Mouse (Mus musculus) neural tube, embryonic 13.5 days (tissue): ENCODE data around the gene Rapgef2. TPM values are rescaled to one million over a fixed set of nuclear protein-coding genes. Genes with fewer than 3 reads are reported as not detected.

Source experiments
- ATAC-seq: fragments of 200-750 bp; cut with Nextera tagmentation; 2 replicates; pipeline ENCODE4 v1.8.0; 2017; ENCODE audit warnings: low read depth, mild to moderate bottlenecking, moderate TSS enrichment, moderate library complexity
- H3K27ac ChIP-seq: fragments of 300-500 bp; sonication (generic); replicated peaks from 2 replicates; pipeline ENCODE4 v1.5.1; 2015; ENCODE audit warnings: moderate library complexity, mild to moderate bottlenecking, inconsistent platforms
- H3K27me3 ChIP-seq: fragments of 300-500 bp; sonication (generic); 2 replicates; pipeline ENCODE4 v1.6.1; 2015; ENCODE audit warnings: mild to moderate bottlenecking, inconsistent platforms
- H3K36me3 ChIP-seq: fragments of 300-500 bp; sonication (generic); 2 replicates; pipeline ENCODE4 v1.6.1; 2015; ENCODE audit warnings: mild to moderate bottlenecking, inconsistent platforms
- H3K4me1 ChIP-seq: fragments of 300-500 bp; sonication (generic); replicated peaks from 2 replicates; pipeline ENCODE4 v1.6.1; 2015; ENCODE audit warnings: inconsistent platforms
- H3K4me2 ChIP-seq: fragments of 300-500 bp; sonication (generic); 2 replicates; pipeline ENCODE4 v1.6.1; 2015; ENCODE audit warnings: inconsistent platforms, mild to moderate bottlenecking, moderate library complexity
- H3K4me3 ChIP-seq: fragments of 300-500 bp; sonication (generic); 2 replicates; pipeline ENCODE4 v1.5.1; 2015; ENCODE audit warnings: mild to moderate bottlenecking, inconsistent platforms
- H3K9ac ChIP-seq: fragments of 300-500 bp; sonication (generic); 2 replicates; pipeline ENCODE4 v1.6.1; 2015; ENCODE audit warnings: moderate library complexity, mild to moderate bottlenecking, inconsistent platforms
- H3K9me3 ChIP-seq: fragments of 300-500 bp; sonication (generic); 2 replicates; pipeline ENCODE4 v1.6.1; 2016; ENCODE audit warnings: inconsistent platforms
- whole genome bisulfite sequencing: fragments of 180-500 bp; shearing (Covaris S2); methylation state at CpG from one replicate; pipeline ENCODE4 v1.1.7; 2015; 5-methylcytosine and 5-hydroxymethylcytosine counted together
- polyA plus RNA-seq: library from polyadenylated mRNA; unstranded; fragments of >200 nt; fragmentation: Nextera tagmentation; extraction: Ambion mirVana; gene quantifications from 2 replicates; pipeline ENCODE4 v1.2.1, GENCODE M21; 2015

The Rapgef2 gene
- polyA plus RNA-seq, 1 experiment from 2014 or later: 6.9 TPM

DNA sequence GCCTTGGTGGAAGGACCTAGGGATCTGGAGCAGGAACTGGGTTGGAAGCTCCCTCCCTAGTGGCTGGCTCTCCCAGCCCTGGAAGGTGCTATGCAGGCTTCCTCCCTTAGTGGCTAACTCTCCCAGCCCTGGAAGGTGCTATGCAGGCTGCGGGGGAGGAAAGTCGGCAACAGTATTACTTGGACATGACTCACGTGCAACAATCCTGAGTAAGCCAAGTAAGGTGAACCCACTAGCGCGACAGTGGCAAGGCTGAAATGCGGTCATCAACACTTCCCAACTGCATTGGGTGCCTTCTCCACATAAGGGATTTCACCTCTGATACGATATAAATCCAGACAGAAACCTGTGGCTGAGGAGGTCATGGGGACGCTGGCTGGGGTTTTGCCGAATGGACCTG, 42.0 kb downstream of the Rapgef2 start:
- no peaks in the 10 kb centered on the region for H3K9me3 ChIP-seq
- WGBS: 77% methylated on average over 9 of the region's 9 CpGs
- H3K4me3 ChIP-seq: no peak overlapping the region
- H3K36me3 ChIP-seq: no peaks in the 10 kb centered on the region
- H3K4me1 ChIP-seq: peaks cover 28% of the 10 kb centered on the region; the same call in 1 of the 2 replicates
- H3K4me2 ChIP-seq: no peak overlapping the region
- no peak overlapping the region for H3K9ac ChIP-seq
- no peak overlapping the region for H3K27ac ChIP-seq
- no peaks in the 10 kb centered on the region for H3K27me3 ChIP-seq
- ATAC-seq: no peak

DNA sequence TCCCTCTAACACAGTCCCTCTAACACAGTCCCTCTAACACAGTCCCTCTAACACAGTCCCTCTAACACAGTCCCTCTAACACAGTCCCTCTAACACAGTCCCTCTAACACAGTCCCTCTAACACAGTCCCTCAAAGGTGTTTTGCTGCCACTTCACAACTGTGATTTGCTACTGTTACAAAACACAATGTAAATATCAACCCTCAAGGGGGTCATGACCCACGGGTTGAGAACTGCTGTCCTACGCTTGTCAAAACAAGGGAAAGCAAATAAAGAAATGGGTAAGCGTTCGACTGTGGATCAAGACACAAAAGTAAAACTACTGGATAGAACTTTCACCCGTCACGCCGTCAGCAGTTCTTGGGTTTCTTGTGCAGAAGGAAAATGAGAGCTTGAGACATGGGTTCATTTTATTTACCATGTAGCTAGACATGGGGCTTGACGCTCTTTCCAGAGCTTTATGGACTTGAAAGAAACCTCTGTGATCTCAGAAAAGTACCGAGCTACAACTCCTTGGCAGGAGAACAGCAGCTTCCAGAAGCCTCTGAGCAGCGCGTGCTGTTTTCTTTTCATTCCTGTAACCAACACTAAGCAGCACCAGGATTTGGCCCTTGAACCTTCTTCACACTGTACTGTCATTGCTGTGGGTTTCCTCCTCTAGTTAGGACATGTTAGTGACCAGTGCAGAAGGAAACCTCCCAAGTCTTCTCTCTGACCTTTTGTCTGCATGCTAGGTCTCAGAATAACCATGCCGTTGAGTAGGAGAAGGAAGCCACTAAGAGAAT, 43.2 kb downstream of the Rapgef2 start:
- no peak for ATAC-seq
- H3K4me3 ChIP-seq: no peak overlapping the region

DNA sequence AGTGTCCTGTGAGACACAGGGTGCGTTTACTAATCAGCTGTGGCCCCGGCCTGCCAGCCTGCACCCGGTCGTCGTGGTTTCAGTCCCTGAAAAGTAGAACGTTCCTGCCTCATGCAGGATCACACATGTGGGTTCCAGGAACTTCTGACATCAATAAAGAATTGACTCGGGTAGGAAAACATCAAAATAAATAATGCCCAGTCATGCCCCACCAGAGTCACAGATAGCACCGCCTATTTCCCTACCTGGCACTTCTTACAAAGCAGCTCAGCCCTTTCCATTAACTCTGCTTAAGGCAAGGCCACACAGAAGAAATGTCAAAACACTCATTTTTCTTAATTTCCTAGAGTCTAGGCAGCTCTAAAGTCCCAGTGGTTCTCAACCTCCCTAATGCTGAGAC, 44.0 kb downstream of the Rapgef2 start:
- no peaks in the 10 kb centered on the region for H3K36me3 ChIP-seq
- H3K4me3 ChIP-seq: no peak overlapping the region
- peaks cover 33% of the 10 kb centered on the region for H3K4me1 ChIP-seq
- no peak overlapping the region for H3K27ac ChIP-seq
- no peak overlapping the region for H3K4me2 ChIP-seq
- H3K9me3 ChIP-seq: no peaks in the 10 kb centered on the region
- no peak for ATAC-seq
- no peaks in the 10 kb centered on the region for H3K27me3 ChIP-seq
- no peak overlapping the region for H3K9ac ChIP-seq
- WGBS: 75% methylated on average over 8 of the region's 8 CpGs

More for the DNA sequence above, 43.2 kb downstream of the Rapgef2 start:
- Histone ChIP-seq H3K9me3 (no peaks in the 10 kb centered on the region), H3K9ac (no peak overlapping the region), H3K27ac (no peak overlapping the region), H3K4me1 (peaks cover 36% of the 10 kb centered on the region), H3K4me2 (no peak overlapping the region), H3K36me3 (no peaks in the 10 kb centered on the region), H3K27me3 (no peaks in the 10 kb centered on the region)
- 74% methylated on average over 12 of the region's 12 CpGs for WGBS

DNA sequence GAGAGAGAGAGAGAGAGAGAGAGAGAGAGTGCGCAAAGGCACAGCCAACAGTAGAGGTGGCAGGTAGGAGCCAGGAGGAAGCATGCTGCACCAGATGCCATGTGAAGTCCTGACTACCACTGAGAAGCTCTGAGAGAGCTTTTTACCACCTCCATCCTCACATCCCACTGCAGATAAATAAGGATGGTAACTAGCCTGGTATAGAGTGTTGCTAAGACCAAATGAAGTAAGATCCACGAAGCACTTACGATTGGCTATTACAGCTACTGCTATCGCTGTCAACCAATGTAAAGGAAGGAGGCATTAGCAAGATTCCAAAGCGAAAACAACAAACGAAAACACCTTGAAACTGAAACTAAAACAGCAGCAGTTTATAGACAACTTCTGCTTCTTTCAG, 47.3 kb downstream of the Rapgef2 start:
- Histone ChIP-seq H3K9ac (no peak overlapping the region), H3K4me2 (no peak overlapping the region), H3K4me3 (no peak overlapping the region), H3K4me1 (peaks cover 27% of the 10 kb centered on the region), H3K36me3 (no peaks in the 10 kb centered on the region), H3K27me3 (no peaks in the 10 kb centered on the region), H3K9me3 (no peaks in the 10 kb centered on the region), H3K27ac (no peak overlapping the region)
- no peak for ATAC-seq
- 93% methylated on average over 6 of the region's 6 CpGs for WGBS

DNA sequence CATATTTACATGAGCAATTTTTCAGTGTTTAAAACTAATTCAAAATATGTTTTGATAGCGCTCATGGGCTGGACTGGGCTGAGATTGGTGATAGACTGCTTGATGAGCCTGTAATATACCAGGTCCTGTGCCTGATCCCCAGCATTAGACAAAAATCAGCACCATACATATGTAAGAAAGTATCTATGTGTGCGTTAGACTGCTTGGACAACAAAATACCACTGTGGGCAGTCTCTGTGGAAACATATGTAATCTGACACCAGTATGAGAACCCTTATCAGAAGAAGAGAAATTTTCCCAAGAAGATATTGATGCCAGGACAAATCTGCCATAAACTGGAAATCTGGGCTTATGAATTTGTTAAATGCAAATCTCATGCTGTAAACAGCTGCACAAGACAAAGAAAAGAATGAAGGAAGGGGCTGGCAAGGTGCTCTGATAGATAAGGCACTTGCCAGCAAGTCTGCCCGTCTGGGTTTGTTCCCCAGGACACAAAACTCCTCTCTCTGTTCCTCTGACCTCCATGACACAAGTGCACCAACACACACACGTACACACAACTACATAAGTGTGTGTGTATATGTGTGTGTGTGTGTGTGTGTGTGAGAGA, 47.8 kb downstream of the Rapgef2 start:
- no peak overlapping the region for H3K4me2 ChIP-seq
- no peak overlapping the region for H3K4me3 ChIP-seq
- no peaks in the 10 kb centered on the region for H3K36me3 ChIP-seq
- 76% methylated on average over 4 of the region's 4 CpGs for WGBS
- no peak overlapping the region for H3K27ac ChIP-seq
- no peak overlapping the region for H3K9ac ChIP-seq
- H3K4me1 ChIP-seq: peaks cover 26% of the 10 kb centered on the region
- no peaks in the 10 kb centered on the region for H3K9me3 ChIP-seq
- no peaks in the 10 kb centered on the region for H3K27me3 ChIP-seq
- no peak for ATAC-seq

DNA sequence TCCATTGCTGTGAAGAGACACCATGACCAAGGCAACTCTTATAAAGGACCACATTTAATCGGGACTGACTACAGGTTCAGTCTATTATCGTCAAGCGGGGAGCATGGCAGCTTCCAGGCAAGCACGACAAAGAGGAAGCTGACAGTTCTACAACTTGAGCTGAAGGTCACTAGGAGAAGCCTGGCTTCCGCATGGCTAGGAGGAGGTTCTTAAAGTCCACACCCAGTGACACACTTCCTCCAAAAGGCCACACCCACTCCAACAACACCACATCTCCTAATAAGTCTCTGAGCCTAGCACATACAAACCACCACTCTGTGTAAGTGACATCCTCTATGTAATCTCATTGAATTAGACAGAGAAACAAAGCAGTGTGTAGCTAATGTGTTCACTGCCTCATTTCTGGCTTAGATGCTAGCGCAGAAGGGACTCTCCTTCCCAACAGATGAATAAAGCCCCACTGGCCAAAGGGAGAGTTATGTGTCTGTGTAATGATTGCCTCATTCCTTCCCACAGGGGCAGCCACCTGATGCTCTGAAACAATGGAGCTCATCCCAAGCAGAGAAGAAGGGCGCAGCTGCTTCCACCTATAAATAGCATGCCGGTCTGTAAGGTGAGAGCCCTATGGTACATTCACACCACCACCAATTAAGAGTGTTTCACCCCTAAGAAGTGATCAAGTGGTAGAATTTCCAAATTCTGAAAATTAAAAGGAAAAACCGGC, 48.5 kb downstream of the Rapgef2 start:
- 80% methylated on average over 9 of the region's 9 CpGs for WGBS
- Histone ChIP-seq H3K4me3 (no peak overlapping the region), H3K9ac (no peak overlapping the region), H3K9me3 (no peaks in the 10 kb centered on the region), H3K4me2 (no peak overlapping the region), H3K4me1 (peaks cover 19% of the 10 kb centered on the region), H3K27ac (no peak overlapping the region), H3K36me3 (no peaks in the 10 kb centered on the region), H3K27me3 (no peaks in the 10 kb centered on the region)
- no peak for ATAC-seq

DNA sequence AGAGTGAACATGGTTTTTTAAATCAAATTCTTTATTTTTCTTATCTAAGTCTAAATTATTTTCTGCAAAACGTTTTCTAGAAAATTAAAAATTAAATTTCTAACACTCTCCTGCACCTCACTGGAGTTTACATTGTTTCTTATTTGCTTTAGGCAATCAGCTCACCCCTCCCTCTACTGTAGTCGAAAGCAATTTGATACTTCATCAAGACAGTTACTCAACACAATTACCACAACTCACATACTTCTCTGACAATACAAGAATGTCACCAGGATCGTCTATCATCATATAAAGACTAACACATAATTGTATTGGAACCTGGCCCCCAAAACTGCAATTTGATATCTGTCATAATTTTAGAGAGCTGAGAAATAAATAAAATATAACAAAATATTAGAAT, 51.8 kb downstream of the Rapgef2 start:
- Histone ChIP-seq H3K9ac (no peak overlapping the region), H3K36me3 (no peaks in the 10 kb centered on the region), H3K27ac (no peak overlapping the region), H3K4me2 (no peak overlapping the region), H3K27me3 (no peaks in the 10 kb centered on the region), H3K4me1 (peaks cover 14% of the 10 kb centered on the region), H3K4me3 (no peak overlapping the region), H3K9me3 (no peaks in the 10 kb centered on the region)
- no peak for ATAC-seq
- 79% methylated on average over 3 of the region's 3 CpGs for WGBS

DNA sequence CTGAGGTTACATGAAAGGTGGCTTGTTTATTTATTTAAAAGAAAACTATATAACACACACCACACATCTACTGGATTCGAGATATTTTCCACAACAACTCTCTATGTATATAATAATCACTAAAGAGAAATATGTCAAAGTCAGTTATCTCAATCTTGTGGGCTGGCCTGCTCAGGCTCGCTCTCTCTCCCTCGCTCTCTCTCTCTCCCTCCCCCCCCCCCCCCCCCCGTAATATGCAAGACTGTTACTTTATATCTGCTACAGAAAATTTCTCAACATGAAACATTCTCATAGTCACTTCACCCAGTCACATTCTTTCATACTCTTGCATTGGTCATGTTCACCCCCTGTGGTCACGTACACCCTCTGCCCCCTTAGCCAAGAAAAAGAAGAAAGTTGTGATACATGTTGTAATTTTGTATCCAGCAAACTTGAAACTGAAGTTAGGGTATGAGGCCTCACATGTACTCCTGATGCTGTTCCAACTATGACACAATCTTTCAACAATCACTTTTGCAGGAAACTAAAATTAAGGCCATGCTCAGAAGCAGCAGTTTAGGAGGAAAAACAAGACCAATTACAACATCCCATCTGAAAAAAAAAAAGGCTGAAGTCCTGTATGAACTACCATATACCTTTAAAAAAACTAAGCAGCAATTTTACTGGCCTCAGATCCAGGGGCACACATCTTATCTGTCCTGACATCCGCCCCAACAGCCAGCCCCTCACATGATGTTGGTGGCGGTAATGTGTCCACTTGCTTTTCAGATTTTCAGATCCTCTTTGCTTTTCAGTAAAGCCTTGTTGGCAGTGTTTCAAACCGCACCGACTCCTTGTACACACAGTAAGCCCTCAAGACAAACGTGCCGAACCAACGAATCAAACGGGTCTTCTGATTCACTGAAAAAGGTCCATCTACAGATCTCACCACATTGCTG, 52.6 kb downstream of the Rapgef2 start:
- no peak overlapping the region for H3K9ac ChIP-seq
- H3K27ac ChIP-seq: no peak overlapping the region
- H3K4me3 ChIP-seq: no peak overlapping the region
- H3K4me1 ChIP-seq: peaks cover 10% of the 10 kb centered on the region
- H3K4me2 ChIP-seq: no peak overlapping the region
- no peaks in the 10 kb centered on the region for H3K27me3 ChIP-seq
- no peak for ATAC-seq
- no peaks in the 10 kb centered on the region for H3K36me3 ChIP-seq
- no peaks in the 10 kb centered on the region for H3K9me3 ChIP-seq
- WGBS: 81% methylated on average over 13 of the region's 13 CpGs

DNA sequence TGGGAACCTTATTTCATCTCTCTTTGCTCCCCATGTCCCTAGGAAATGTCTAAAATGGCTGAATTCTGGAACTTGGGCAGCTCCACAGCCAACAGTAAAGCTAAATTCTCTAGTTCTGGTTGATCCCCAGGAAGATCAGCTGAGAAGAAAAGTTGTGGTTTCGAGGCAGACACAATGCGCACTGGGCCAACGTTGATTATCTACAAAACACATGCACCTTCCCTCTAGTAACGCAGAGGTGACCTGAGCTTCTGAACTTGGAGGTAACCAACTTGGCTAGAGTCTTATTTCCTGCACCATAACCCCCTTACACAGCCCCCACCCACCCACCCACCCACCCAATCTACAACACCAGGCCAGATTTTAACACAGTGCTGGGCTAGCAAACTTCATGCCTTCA, 55.6 kb downstream of the Rapgef2 start:
- Histone ChIP-seq H3K27me3 (no peaks in the 10 kb centered on the region), H3K4me2 (no peak overlapping the region), H3K36me3 (no peaks in the 10 kb centered on the region), H3K27ac (no peak overlapping the region), H3K4me1 (peaks cover 22% of the 10 kb centered on the region), H3K9ac (no peak overlapping the region), H3K4me3 (no peak overlapping the region), H3K9me3 (no peaks in the 10 kb centered on the region)
- ATAC-seq: no peak
- 95% methylated on average over 4 of the region's 4 CpGs for WGBS

DNA sequence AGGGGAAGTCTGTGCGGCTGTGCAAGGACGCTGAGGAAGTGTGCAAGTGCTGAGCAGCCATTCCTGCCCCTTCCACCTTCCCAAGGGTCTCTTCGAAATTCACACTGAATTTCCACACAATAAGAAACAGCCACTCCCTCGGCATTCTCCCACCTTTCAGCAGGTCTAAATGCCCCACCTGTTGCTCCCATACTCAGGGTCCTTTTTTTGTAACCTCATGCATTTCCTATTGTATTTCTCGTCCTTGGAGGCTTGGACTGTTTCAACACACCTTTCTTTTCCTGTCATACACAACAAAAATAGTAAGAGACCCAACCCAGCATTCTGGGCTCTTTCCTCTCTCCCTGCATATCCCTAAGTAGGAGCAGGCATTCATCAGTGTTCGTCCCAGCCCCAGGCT, 56.8 kb downstream of the Rapgef2 start:
- no peaks in the 10 kb centered on the region for H3K9me3 ChIP-seq
- peaks cover 24% of the 10 kb centered on the region for H3K4me1 ChIP-seq
- H3K27me3 ChIP-seq: no peaks in the 10 kb centered on the region
- H3K9ac ChIP-seq: no peak overlapping the region
- no peak overlapping the region for H3K27ac ChIP-seq
- ATAC-seq: no peak
- no peaks in the 10 kb centered on the region for H3K36me3 ChIP-seq
- WGBS: 80% methylated on average over 6 of the region's 6 CpGs
- no peak overlapping the region for H3K4me2 ChIP-seq
- no peak overlapping the region for H3K4me3 ChIP-seq

DNA sequence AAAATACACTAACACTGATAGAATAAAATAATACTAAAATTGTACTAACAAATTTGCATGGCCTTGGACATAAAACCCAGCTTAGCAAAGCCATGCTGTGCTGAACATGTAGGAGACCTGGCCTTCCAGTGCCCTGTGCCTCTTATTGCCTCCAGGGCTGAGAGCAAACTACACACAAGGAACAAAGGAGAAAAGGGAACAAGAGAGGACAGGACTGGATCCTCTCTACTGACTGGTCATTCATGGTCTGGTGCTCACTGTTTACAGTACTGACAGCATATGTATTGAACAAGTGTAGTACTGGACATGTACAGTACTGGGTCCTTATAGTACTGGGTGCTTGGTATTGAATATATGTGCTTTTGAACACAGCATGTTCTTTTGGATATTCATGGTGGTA, 58.0 kb downstream of the Rapgef2 start:
- Histone ChIP-seq H3K4me2 (no peak overlapping the region), H3K27me3 (no peaks in the 10 kb centered on the region), H3K9me3 (no peaks in the 10 kb centered on the region), H3K36me3 (no peaks in the 10 kb centered on the region), H3K27ac (no peak overlapping the region), H3K9ac (no peak overlapping the region), H3K4me3 (no peak overlapping the region), H3K4me1 (peaks cover 34% of the 10 kb centered on the region)
- no peak for ATAC-seq
